Mouse (Mus musculus) lung, postnatal 0 days (tissue): Measurements from ENCODE around the gene Arf3.

Experiments used
- CTCF ChIP-seq: IDR thresholded peaks from 2 replicates; pipeline ENCODE4 v1.5.1; 2016; ENCODE audit warnings: antibody characterized with exemption, mild to moderate bottlenecking
- EP300 ChIP-seq: IDR thresholded peaks from 2 replicates; pipeline ENCODE4 v1.6.1; 2016; ENCODE audit warnings: antibody characterized with exemption, mild to moderate bottlenecking, control low read depth

DNA sequence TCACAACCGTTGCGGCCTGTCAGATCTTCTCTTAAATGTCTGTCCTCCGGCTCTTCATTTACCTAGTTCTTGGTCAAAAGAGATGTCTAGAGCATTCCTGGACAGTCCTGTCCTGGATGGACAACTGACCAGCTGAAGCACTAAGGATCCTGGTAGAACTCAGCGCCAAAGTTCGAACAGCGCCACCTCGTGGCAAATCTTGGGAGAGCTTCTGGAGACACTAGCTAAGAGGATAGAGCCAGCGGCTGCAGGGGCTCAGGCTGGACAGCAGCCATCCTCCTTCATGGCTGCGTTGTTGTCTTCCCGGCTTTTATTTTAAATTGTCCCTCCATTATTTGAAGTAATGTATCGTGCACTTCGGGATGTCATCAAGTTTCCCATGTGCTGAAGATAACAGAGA lies 36.4 kb upstream of the Arf3 start:
- peak; percentile 86 for TF ChIP-seq CTCF
- no peak for TF ChIP-seq EP300
